Mouse (Mus musculus): ENCODE results near the gene A430089I19Rik.
"Not testable (repeated sequence)": the region's sequence is repeated elsewhere in the genome, so short reads cannot be mapped to it uniquely, and the experiment has no call there.

A430089I19Rik gene

GRCm38 (mm10) chr5:94306696-94307095, at the start of gene A430089I19Rik:
Gene A430089I19Rik, minus strand, starts transcription at chr5:94306796.
- DNase-seq = not testable (repeated sequence)

- DNase-seq = not testable (repeated sequence)
Observed at GRCm38 (mm10) chr5:94339449-94339848, 32.9 kb upstream of the A430089I19Rik start, which contains the start of gene AA792892. Gene AA792892, plus strand, starts transcription at chr5:94339749.

- not testable (repeated sequence) for DNase-seq
Observed at GRCm38 (mm10) chr5:94314135-94314534, 7.5 kb upstream of the A430089I19Rik start, which contains the start of gene Gm6502. Gene Gm6502, plus strand, starts transcription at chr5:94314435.

Data from kidney, postnatal 14 days (tissue).